Mouse (Mus musculus): ENCODE measurements around the gene Sap30l.

DNA sequence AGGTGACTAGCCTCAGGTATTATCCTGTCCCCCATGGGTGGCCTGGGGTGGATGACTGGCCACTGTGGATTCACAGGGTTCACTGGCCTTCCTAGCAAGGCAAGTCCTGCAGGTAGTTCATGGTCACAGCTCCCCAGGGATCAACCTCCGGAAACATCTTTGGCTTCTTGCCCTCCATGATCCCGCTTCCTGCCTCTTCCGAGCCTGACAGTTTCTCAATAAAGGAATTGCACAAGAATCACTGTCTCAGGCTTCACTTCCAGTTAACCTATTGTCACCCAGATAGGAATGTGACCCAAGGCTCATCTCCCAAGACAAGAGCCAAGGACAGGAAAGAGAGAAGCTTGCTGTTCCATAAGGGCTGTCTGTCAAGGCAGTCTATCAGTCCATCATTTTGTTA lies 49.5 kb downstream of the Sap30l start:
- no peak for TF ChIP-seq MAFK (IDR thresholded peaks at IDR 0.05; ENCODE audit: insufficient read depth, low read depth, low read length)
- TF ChIP-seq CHD2 (IDR thresholded peaks at IDR 0.05; ENCODE audit: low read depth, low read length): no peak
